Mouse (Mus musculus): ENCODE results near the gene Ehd4. TPM values are rescaled to one million over a fixed set of nuclear protein-coding genes. Genes with fewer than 3 reads are reported as not detected.

The Ehd4 gene
- total RNA-seq, 2 experiments from 2014 or later: 13.2 to 18.8 TPM

DNA sequence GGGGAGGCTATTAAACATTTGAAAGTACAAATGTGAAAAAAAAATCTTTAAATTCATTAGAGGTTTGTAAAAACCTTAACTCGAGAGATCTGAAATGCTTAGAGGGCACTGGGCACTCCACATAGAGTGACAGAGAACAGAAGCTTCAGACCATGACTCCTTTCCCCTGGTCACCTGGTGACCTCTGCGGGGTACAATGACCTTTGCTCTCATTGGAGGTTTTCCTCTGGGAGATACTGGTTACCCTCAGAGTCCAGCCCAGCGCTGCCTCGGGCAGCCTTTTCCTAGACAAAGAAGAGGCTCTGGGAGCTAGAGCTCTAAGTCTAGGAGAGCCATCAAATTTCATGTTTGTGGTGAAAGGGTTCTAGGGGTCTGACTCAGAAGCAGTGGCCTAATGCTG is 39.4 kb downstream of the Ehd4 start:
- DNase-seq (ENCODE audit: low spot score in 2 of 2): no peak
- intact Hi-C loops (cut with DNase I): no loop called here

- intact Hi-C loops (cut with DNase I): no loop called here
- no peak for DNase-seq (ENCODE audit: low spot score in 2 of 2)
Observed at GRCm38 (mm10) chr2:120113963-120114362, 40.4 kb downstream of the Ehd4 start.

GRCm38 (mm10) chr2:120113476-120113875 is 40.9 kb downstream of the Ehd4 start:
- intact Hi-C loops (cut with DNase I): no loop called here

GRCm38 (mm10) chr2:120111596-120111995 is 42.8 kb downstream of the Ehd4 start:
- intact Hi-C loops (cut with DNase I): no loop called here
- DNase-seq (ENCODE audit: low spot score in 2 of 2): no peak

More at GRCm38 (mm10) chr2:120113476-120113875, 40.9 kb downstream of the Ehd4 start:
- no peak for DNase-seq (ENCODE audit: low spot score in 2 of 2)

DNA sequence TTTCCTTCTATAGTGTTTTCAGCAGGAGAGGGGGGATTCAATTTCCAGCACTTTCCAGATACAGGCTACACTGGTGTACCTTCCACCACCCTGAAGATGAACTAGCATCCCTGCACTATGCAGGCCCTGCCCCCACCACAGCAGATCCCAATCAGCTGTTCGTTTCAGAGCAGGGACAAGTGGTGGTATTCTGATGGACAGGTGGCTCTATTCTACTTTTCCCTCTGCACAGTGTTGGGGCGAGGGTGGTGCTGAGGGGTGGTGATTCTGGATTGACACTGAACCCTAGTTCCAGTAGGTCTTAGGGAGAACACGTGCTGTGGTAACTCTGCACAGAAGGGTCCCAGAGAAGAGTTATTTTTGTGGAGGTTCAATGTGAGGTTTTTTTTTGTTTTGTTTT is 43.2 kb downstream of the Ehd4 start:
- intact Hi-C loops (cut with DNase I): no loop called here
- no peak for DNase-seq (ENCODE audit: low spot score in 2 of 2)

- DNase-seq (ENCODE audit: low spot score in 2 of 2): no peak
- intact Hi-C loops (cut with DNase I): no loop called here
Observed at GRCm38 (mm10) chr2:120108077-120108476, 46.3 kb downstream of the Ehd4 start.

DNA sequence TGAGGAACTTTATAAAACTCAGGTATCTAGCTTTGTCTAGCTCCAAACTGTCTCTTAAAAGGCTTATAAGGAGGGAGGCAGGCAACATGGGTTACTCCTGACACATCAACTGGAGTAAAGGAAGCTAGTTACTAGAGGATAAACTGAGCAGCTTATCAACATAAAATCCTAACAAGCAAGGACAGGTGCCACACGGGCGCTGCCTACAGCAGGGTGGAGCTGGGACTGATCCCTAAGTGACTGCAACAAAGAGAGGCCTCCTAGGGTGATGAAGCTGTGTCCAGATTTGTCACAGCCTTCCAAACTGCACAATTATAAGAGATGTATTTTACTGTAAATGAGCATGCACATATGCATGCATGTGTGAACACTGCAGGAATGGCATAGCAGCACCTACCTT is 47.0 kb downstream of the Ehd4 start:
- intact Hi-C loops (cut with DNase I): no loop called here
- no peak for DNase-seq (ENCODE audit: low spot score in 2 of 2)

DNA sequence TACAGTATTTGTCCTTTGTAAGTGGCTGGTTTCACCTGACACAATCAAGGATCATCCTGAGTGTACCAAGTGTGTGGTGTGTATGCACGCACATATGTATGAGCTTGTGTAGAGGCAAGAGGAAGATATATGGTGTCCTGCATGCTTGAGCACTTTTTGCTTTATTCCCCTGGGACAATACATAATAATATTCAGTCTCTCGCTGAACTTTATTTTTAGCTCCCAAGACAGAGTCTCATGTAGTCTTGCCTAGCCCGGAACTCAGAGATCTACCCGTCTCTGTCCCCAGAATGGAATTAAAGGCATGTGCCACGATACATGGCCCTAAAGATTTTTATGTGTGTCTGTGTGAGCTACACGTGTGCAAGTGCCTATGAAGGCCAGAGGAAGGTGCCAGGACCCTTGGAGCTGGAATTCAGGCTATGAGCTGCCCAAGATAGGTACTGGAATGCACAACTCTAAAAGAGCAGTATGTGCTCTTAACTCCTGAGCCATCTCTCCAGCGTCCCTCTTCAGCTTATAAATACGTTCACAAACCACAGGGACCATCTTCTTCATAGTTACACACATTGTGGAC is 47.9 kb downstream of the Ehd4 start:
- no peak for DNase-seq (ENCODE audit: low spot score in 2 of 2)
- intact Hi-C loops (cut with DNase I): no loop called here

GRCm38 (mm10) chr2:120105861-120106260 is 48.5 kb downstream of the Ehd4 start:
- no peak for DNase-seq (ENCODE audit: low spot score in 2 of 2)
- intact Hi-C loops (cut with DNase I): no loop called here

- intact Hi-C loops (cut with DNase I): no loop called here
- no peak for DNase-seq (ENCODE audit: low spot score in 2 of 2)
Observed at GRCm38 (mm10) chr2:120102881-120103280, 51.5 kb downstream of the Ehd4 start.

GRCm38 (mm10) chr2:120102450-120102849 is 52.0 kb downstream of the Ehd4 start:
- intact Hi-C loops (cut with DNase I): no loop called here
- DNase-seq (ENCODE audit: low spot score in 2 of 2): no peak

- DNase-seq (ENCODE audit: low spot score in 2 of 2): no peak
- intact Hi-C loops (cut with DNase I): no loop called here
Observed at GRCm38 (mm10) chr2:120101961-120102360, 52.4 kb downstream of the Ehd4 start.

- peak in 1 of 2 experiments; percentile 47 for DNase-seq (ENCODE audit: low spot score in 2 of 2)
- intact Hi-C loops (cut with DNase I): loop anchor here (5.0 kb wide), 1 partner anchor 52 kb away; the partner anchor contains the start of gene Ehd4
Observed at GRCm38 (mm10) chr2:120099886-120100285, 54.5 kb downstream of the Ehd4 start.

- intact Hi-C loops (cut with DNase I): loop anchor here (5.0 kb wide), 1 partner anchor 53 kb away; the partner anchor contains the start of gene Ehd4
- DNase-seq (ENCODE audit: low spot score in 2 of 2): no peak
Observed at GRCm38 (mm10) chr2:120099263-120099662, 55.1 kb downstream of the Ehd4 start.

- peak in 1 of 2 experiments; percentile 22 for DNase-seq (ENCODE audit: low spot score in 2 of 2)
Observed at GRCm38 (mm10) chr2:120098781-120099202, 55.6 kb downstream of the Ehd4 start.

DNA sequence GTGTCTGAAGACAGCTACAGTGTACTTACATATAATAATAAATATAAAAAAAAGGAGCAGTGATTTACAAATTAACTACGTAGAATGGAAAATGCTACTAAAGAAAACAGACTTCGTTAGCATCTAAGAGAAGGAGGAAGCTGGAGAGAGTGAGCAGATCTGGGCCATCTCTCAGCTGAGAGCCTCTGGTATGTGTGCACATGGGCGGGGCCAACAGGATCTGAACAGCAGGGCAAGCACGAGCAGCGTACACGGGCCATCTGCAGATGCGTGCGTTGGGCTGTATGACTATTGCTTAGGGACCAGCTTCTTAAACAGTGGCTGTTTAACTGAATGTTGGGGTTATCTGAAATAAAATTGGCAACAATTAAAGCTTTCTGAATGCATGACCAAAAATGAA is 56.5 kb downstream of the Ehd4 start:
- intact Hi-C loops (cut with DNase I): loop anchor here (5.0 kb wide), 1 partner anchor 54 kb away; the partner anchor contains the start of gene Ehd4
- peak in 1 of 2 experiments; percentile 14 for DNase-seq (ENCODE audit: low spot score in 2 of 2)

More at GRCm38 (mm10) chr2:120098781-120099202, 55.6 kb downstream of the Ehd4 start:
- intact Hi-C loops (cut with DNase I): loop anchor here (5.0 kb wide), 1 partner anchor 54 kb away; the partner anchor contains the start of gene Ehd4

GRCm38 (mm10) chr2:120096711-120097110 is 57.7 kb downstream of the Ehd4 start:
- no peak for DNase-seq (ENCODE audit: low spot score in 2 of 2)
- intact Hi-C loops (cut with DNase I): loop anchor here (5.0 kb wide), 1 partner anchor 56 kb away; the partner anchor contains the start of gene Ehd4

DNA sequence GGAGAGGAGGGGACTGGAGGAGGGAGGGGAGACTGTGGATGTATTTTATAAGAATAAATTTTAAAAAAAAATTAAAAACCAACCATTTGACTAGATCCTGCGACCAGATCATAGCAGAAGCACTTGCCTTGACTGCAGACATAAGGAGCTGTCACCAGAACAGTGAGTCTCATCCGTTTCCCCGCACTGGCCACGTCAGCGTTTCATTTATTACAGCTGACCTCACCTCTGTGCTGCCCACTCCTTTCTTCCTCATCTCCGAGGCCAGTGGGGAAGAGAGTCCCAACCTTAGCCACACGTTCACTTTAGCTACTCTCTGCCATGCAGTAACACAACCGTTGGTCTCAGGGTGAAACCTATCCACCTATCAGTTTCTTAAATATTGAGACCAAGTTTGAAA is 58.2 kb downstream of the Ehd4 start:
- intact Hi-C loops (cut with DNase I): loop anchor here (5.0 kb wide), 1 partner anchor 56 kb away; the partner anchor contains the start of gene Ehd4
- no peak for DNase-seq (ENCODE audit: low spot score in 2 of 2)

GRCm38 (mm10) chr2:120095171-120095570 is 59.2 kb downstream of the Ehd4 start:
- intact Hi-C loops (cut with DNase I): loop anchor here (5.0 kb wide), 1 partner anchor 57 kb away; the partner anchor contains the start of gene Ehd4
- no peak for DNase-seq (ENCODE audit: low spot score in 2 of 2)

DNA sequence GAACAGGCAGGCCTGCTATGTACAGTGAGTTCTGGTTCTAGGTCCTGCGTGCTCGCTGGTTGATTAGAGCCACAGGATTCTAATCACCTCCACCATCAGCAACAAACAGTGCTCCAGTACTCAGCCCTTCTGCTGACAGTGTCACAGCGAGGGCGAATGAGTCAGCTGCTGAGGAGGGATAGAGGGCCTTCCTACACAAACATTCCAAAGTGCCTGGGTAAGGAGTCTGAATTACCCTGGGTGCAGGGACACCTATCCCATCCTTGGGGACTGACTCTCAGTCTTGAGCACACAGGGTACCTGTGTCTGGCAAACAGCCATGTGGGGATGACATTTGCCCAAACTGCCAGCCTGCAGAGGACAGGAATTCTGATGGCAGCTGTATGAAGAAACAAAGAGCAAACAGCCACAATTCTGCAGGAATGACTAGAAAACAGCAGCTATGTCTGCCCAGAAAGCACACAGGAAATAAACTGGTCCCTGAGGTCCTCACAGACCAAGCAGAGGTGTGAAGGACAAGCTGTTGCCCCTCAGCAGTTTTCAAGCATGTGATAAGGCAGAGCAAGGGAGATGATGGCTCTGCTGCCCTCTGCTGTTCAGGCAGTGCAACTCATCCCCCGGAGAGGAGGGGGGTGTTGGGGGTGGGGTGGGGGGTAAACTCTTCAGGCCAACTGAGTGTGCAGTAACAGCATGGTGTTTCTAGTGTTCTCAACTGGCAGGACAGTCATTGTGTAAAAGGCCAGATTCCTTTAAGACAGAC is 60.6 kb downstream of the Ehd4 start:
- intact Hi-C loops (cut with DNase I): no loop called here
- DNase-seq (ENCODE audit: low spot score in 2 of 2): peak in 1 of 2 experiments; percentile 32

DNA sequence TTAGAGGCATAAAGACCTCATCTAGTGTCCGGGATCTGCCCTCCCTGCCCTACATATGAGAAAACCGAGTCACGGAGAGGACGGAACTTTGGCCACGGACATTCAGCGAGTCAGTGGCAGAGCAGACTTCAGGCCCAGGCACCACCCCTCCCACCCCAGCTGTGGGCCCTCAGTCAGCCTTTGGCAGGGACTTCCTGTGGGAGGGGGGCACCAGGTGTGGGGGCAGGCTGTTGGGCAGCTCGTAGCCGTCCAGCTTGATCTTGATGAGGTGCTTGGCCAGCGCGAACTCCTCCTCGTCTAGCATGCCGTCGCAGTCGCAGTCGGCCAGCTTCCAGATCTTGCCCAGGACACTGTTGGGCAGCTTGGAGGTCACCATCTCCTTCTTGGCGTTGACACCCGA is 63.4 kb downstream of the Ehd4 start:
- intact Hi-C loops (cut with DNase I): loop anchor here (2.0 kb wide), 1 partner anchor 188 kb away; no protein-coding TSS in a partner anchor
- no peak for DNase-seq (ENCODE audit: low spot score in 2 of 2)

Measured in left cerebral cortex, postnatal 25 days (tissue).